Mouse (Mus musculus): ENCODE data around the gene Setd1a. TPM values are rescaled to one million over a fixed set of nuclear protein-coding genes. Genes with fewer than 3 reads are reported as not detected.

Gene Setd1a
- polyA plus RNA-seq, 1 experiment: 29.9 TPM

DNA sequence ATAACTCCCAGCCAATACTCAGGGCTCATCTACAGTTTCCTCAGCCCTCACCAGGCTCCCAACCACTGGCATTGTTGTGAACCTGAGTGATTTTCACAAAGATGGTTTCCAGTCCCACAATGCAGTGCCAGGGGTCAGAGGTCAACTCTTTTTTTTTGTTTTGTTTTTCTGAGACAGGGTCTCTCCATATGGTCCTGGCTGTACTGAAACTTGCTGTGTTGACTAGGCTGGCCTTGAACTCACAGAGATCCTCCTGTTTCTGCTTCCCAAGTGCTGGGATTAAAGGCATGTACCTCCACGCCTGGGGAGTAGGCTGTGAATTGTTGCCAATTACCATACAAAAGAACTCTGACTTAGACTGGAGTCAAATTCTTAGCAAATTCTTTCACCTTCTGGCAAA, 33.4 kb downstream of the Setd1a start:
- H3K27ac ChIP-seq (ENCODE audit: control insufficient read depth, insufficient read depth, low read length): no peak overlapping the region
- no peaks in the 10 kb centered on the region for H3K27me3 ChIP-seq (ENCODE audit: control insufficient read depth, insufficient read depth, low read length)
- peaks cover 5% of the 10 kb centered on the region for H3K4me1 ChIP-seq (replicated peaks; ENCODE audit: control insufficient read depth, insufficient read depth, low read length)
- H3K36me3 ChIP-seq (ENCODE audit: control insufficient read depth, insufficient read depth, low read length): no peaks in the 10 kb centered on the region
- DNase-seq: no peak
- TF ChIP-seq POLR2A (IDR thresholded peaks at IDR 0.05; ENCODE audit: control insufficient read depth, extremely low read depth, insufficient read depth, low read length, poor library complexity) (no peak), CTCF (IDR thresholded peaks at IDR 0.05; ENCODE audit: borderline replicate concordance, control insufficient read depth, extremely low read depth, insufficient read depth, low read length, poor library complexity) (no peak)
- H3K4me3 ChIP-seq (ENCODE audit: control insufficient read depth, insufficient read depth, low read length): no peak overlapping the region
- 91% methylated on average over 1 of the region's 1 CpGs for WGBS

GRCm38 (mm10) chr7:127810650-127811049, 34.2 kb downstream of the Setd1a start:
- no peak for TF ChIP-seq POLR2A (IDR thresholded peaks at IDR 0.05; ENCODE audit: control insufficient read depth, extremely low read depth, insufficient read depth, low read length, poor library complexity)
- TF ChIP-seq CTCF (IDR thresholded peaks at IDR 0.05; ENCODE audit: borderline replicate concordance, control insufficient read depth, extremely low read depth, insufficient read depth, low read length, poor library complexity): no peak

DNA sequence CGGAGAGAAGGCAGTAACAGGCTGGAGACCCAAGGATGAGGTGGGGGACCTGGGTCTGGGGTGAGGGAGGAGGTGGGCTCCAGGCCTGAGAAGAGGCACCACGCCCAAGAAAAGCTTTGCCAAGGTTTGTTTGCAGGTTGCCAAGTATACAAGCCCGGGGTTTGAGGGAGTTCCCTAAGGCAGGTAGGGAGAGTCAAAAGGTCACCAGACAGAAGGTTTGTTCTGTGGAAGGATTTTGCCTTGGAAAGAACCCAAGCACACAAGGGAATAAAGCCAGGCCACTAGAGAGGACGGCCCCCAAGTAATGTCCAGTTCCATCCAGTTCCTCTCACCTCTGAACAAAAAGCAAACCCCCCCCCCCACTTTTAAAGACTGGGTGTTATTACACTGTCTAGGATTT, 34.8 kb downstream of the Setd1a start:
- WGBS: 94% methylated on average over 4 of the region's 4 CpGs
- TF ChIP-seq POLR2A (IDR thresholded peaks at IDR 0.05; ENCODE audit: control insufficient read depth, extremely low read depth, insufficient read depth, low read length, poor library complexity) (no peak), CTCF (IDR thresholded peaks at IDR 0.05; ENCODE audit: borderline replicate concordance, control insufficient read depth, extremely low read depth, insufficient read depth, low read length, poor library complexity) (no peak)
- no peak for DNase-seq
- Histone ChIP-seq H3K4me1 (replicated peaks; ENCODE audit: control insufficient read depth, insufficient read depth, low read length) (peaks cover 12% of the 10 kb centered on the region), H3K27ac (ENCODE audit: control insufficient read depth, insufficient read depth, low read length) (no peak overlapping the region), H3K4me3 (ENCODE audit: control insufficient read depth, insufficient read depth, low read length) (no peak overlapping the region), H3K27me3 (ENCODE audit: control insufficient read depth, insufficient read depth, low read length) (no peaks in the 10 kb centered on the region), H3K36me3 (ENCODE audit: control insufficient read depth, insufficient read depth, low read length) (no peaks in the 10 kb centered on the region)

More at GRCm38 (mm10) chr7:127810650-127811049, 34.2 kb downstream of the Setd1a start:
- Histone ChIP-seq H3K36me3 (ENCODE audit: control insufficient read depth, insufficient read depth, low read length) (no peaks in the 10 kb centered on the region), H3K4me1 (replicated peaks; ENCODE audit: control insufficient read depth, insufficient read depth, low read length) (peaks cover 6% of the 10 kb centered on the region), H3K27me3 (ENCODE audit: control insufficient read depth, insufficient read depth, low read length) (no peaks in the 10 kb centered on the region), H3K4me3 (ENCODE audit: control insufficient read depth, insufficient read depth, low read length) (no peak overlapping the region), H3K27ac (ENCODE audit: control insufficient read depth, insufficient read depth, low read length) (no peak overlapping the region)
- 95% methylated on average over 10 of the region's 10 CpGs for WGBS
- no peak for DNase-seq

- Histone ChIP-seq H3K36me3 (ENCODE audit: control insufficient read depth, insufficient read depth, low read length) (no peaks in the 10 kb centered on the region), H3K4me3 (ENCODE audit: control insufficient read depth, insufficient read depth, low read length) (no peak overlapping the region), H3K4me1 (replicated peaks; ENCODE audit: control insufficient read depth, insufficient read depth, low read length) (peaks cover 13% of the 10 kb centered on the region), H3K27ac (ENCODE audit: control insufficient read depth, insufficient read depth, low read length) (no peak overlapping the region), H3K27me3 (ENCODE audit: control insufficient read depth, insufficient read depth, low read length) (no peaks in the 10 kb centered on the region)
- no peak for TF ChIP-seq CTCF (IDR thresholded peaks at IDR 0.05; ENCODE audit: borderline replicate concordance, control insufficient read depth, extremely low read depth, insufficient read depth, low read length, poor library complexity)
- no peak for TF ChIP-seq POLR2A (IDR thresholded peaks at IDR 0.05; ENCODE audit: control insufficient read depth, extremely low read depth, insufficient read depth, low read length, poor library complexity)
- 88% methylated on average over 3 of the region's 3 CpGs for WGBS
- DNase-seq: no peak
Observed at GRCm38 (mm10) chr7:127812292-127812691, 35.8 kb downstream of the Setd1a start.

GRCm38 (mm10) chr7:127813821-127814220, 37.4 kb downstream of the Setd1a start:
- DNase-seq: no peak

GRCm38 (mm10) chr7:127814241-127814921, 37.9 kb downstream of the Setd1a start:
- Histone ChIP-seq H3K4me3 (ENCODE audit: control insufficient read depth, insufficient read depth, low read length) (no peak overlapping the region), H3K36me3 (ENCODE audit: control insufficient read depth, insufficient read depth, low read length) (no peaks in the 10 kb centered on the region), H3K4me1 (replicated peaks; ENCODE audit: control insufficient read depth, insufficient read depth, low read length) (peaks cover 8% of the 10 kb centered on the region), H3K27me3 (ENCODE audit: control insufficient read depth, insufficient read depth, low read length) (no peaks in the 10 kb centered on the region), H3K27ac (ENCODE audit: control insufficient read depth, insufficient read depth, low read length) (no peak overlapping the region)
- DNase-seq: no peak
- no peak for TF ChIP-seq CTCF (IDR thresholded peaks at IDR 0.05; ENCODE audit: borderline replicate concordance, control insufficient read depth, extremely low read depth, insufficient read depth, low read length, poor library complexity)
- TF ChIP-seq POLR2A (IDR thresholded peaks at IDR 0.05; ENCODE audit: control insufficient read depth, extremely low read depth, insufficient read depth, low read length, poor library complexity): no peak
- 93% methylated on average over 19 of the region's 19 CpGs for WGBS

More at GRCm38 (mm10) chr7:127813821-127814220, 37.4 kb downstream of the Setd1a start:
- 94% methylated on average over 4 of the region's 4 CpGs for WGBS
- Histone ChIP-seq H3K27me3 (ENCODE audit: control insufficient read depth, insufficient read depth, low read length) (no peaks in the 10 kb centered on the region), H3K27ac (ENCODE audit: control insufficient read depth, insufficient read depth, low read length) (no peak overlapping the region), H3K4me1 (replicated peaks; ENCODE audit: control insufficient read depth, insufficient read depth, low read length) (peaks cover 8% of the 10 kb centered on the region), H3K4me3 (ENCODE audit: control insufficient read depth, insufficient read depth, low read length) (no peak overlapping the region), H3K36me3 (ENCODE audit: control insufficient read depth, insufficient read depth, low read length) (no peaks in the 10 kb centered on the region)
- TF ChIP-seq POLR2A (IDR thresholded peaks at IDR 0.05; ENCODE audit: control insufficient read depth, extremely low read depth, insufficient read depth, low read length, poor library complexity) (no peak), CTCF (IDR thresholded peaks at IDR 0.05; ENCODE audit: borderline replicate concordance, control insufficient read depth, extremely low read depth, insufficient read depth, low read length, poor library complexity) (no peak)

Measured in thymus, adult 2 months (tissue).